Mouse (Mus musculus): ENCODE data around the gene Smarca4. TPM values are rescaled to one million over a fixed set of nuclear protein-coding genes. Genes with fewer than 3 reads are reported as not detected.

The Smarca4 gene
- polyA plus RNA-seq, 1 experiment from 2014 or later = 136 TPM

DNA sequence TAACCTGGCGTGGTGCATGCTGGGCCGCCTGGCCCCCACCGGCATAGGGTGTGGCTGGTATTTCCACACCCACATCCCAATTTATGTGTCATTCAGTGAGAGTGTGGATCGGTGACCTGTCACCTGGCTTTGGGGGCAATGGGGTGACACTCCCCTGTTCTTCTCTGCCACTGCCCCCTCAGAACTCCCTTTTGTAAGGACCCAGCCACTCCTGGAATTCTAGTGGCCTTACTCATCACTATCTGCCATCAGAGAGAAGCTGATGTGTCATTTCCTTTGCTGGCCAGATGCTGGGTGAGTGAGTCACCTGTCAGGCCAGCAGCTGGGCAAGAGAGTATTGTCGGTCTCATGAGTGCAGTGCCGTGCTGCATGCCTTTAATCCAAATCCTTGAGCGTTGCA, 113.3 kb downstream of the Smarca4 start:
- 91% methylated on average over 7 of the region's 7 CpGs for WGBS
- ATAC-seq (ENCODE audit: low FRiP score) = no peak

GRCm38 (mm10) chr9:21732288-21732687, 116.3 kb downstream of the Smarca4 start:
- DNase-seq (ENCODE audit: low spot score, missing footprints) = no peak
- Histone ChIP-seq H3K27ac (ENCODE audit: low read depth, low read length) (no peak overlapping the region), H3K36me3 (ENCODE audit: control insufficient read depth, insufficient read depth, low read length) (peaks cover 55% of the 10 kb centered on the region), H3K27me3 (ENCODE audit: control insufficient read depth, insufficient read depth, low read length) (no peaks in the 10 kb centered on the region), H3K4me1 (ENCODE audit: control insufficient read depth, insufficient read depth, low read length) (no peaks in the 10 kb centered on the region), H3K9me3 (ENCODE audit: control insufficient read depth, low read length) (no peaks in the 10 kb centered on the region), H3K4me2 (no peak overlapping the region), H3K9ac (ENCODE audit: low read length) (no peak overlapping the region), H3K4me3 (ENCODE audit: low read depth, low read length) (no peak overlapping the region)
- WGBS = 96% methylated on average over 9 of the region's 9 CpGs
- no peak for ATAC-seq (ENCODE audit: low FRiP score)

More for the DNA sequence above, 113.3 kb downstream of the Smarca4 start:
- no peak for DNase-seq (ENCODE audit: low spot score, missing footprints)
- no peak overlapping the region for H3K4me3 ChIP-seq (ENCODE audit: low read depth, low read length)
- no peak overlapping the region for H3K4me2 ChIP-seq
- no peak overlapping the region for H3K27ac ChIP-seq (ENCODE audit: low read depth, low read length)
- H3K4me1 ChIP-seq (ENCODE audit: control insufficient read depth, insufficient read depth, low read length) = peaks cover 17% of the 10 kb centered on the region
- H3K9ac ChIP-seq (ENCODE audit: low read length) = no peak overlapping the region
- H3K36me3 ChIP-seq (ENCODE audit: control insufficient read depth, insufficient read depth, low read length) = peaks cover 36% of the 10 kb centered on the region
- no peaks in the 10 kb centered on the region for H3K27me3 ChIP-seq (ENCODE audit: control insufficient read depth, insufficient read depth, low read length)
- H3K9me3 ChIP-seq (ENCODE audit: control insufficient read depth, low read length) = no peaks in the 10 kb centered on the region

- Histone ChIP-seq H3K36me3 (ENCODE audit: control insufficient read depth, insufficient read depth, low read length) (peaks cover 63% of the 10 kb centered on the region), H3K9ac (ENCODE audit: low read length) (no peak overlapping the region)
These were observed 117.5 kb downstream of the Smarca4 start for GRCm38 (mm10) chr9:21733446-21733845.

DNA sequence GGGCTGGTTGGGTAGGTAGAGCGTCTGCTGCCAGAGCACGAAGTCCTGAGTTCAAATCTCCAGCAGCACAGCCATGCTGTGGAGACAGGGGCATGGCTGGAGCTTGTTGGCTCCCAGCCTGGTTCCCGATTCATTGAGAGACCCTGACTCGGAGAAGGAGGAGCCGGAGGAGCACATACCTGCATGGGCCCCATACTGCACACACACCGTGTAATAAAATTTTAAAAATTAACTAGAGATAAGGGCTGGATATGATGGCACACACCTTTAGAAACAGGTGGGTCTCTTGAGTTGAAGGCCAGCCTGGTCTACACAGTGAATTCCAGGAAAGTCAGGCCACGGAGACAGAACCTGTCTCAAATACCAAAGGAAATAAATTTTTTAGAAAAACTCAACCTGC, 118.0 kb downstream of the Smarca4 start:
- no peaks in the 10 kb centered on the region for H3K9me3 ChIP-seq (ENCODE audit: control insufficient read depth, low read length)
- H3K36me3 ChIP-seq (ENCODE audit: control insufficient read depth, insufficient read depth, low read length) = peaks cover 68% of the 10 kb centered on the region
- no peaks in the 10 kb centered on the region for H3K4me1 ChIP-seq (ENCODE audit: control insufficient read depth, insufficient read depth, low read length)
- H3K27ac ChIP-seq (ENCODE audit: low read depth, low read length) = no peak overlapping the region
- H3K4me2 ChIP-seq = no peak overlapping the region
- ATAC-seq (ENCODE audit: low FRiP score) (no peak), DNase-seq (ENCODE audit: low spot score, missing footprints) (no peak)
- no peak overlapping the region for H3K4me3 ChIP-seq (ENCODE audit: low read depth, low read length)
- no peak overlapping the region for H3K9ac ChIP-seq (ENCODE audit: low read length)
- no peaks in the 10 kb centered on the region for H3K27me3 ChIP-seq (ENCODE audit: control insufficient read depth, insufficient read depth, low read length)
- WGBS = 91% methylated on average over 7 of the region's 7 CpGs

More at GRCm38 (mm10) chr9:21733446-21733845, 117.5 kb downstream of the Smarca4 start:
- Histone ChIP-seq H3K9me3 (ENCODE audit: control insufficient read depth, low read length) (no peaks in the 10 kb centered on the region), H3K27ac (ENCODE audit: low read depth, low read length) (no peak overlapping the region), H3K4me2 (no peak overlapping the region), H3K4me1 (ENCODE audit: control insufficient read depth, insufficient read depth, low read length) (no peaks in the 10 kb centered on the region), H3K4me3 (ENCODE audit: low read depth, low read length) (no peak overlapping the region), H3K27me3 (ENCODE audit: control insufficient read depth, insufficient read depth, low read length) (no peaks in the 10 kb centered on the region)
- WGBS = 82% methylated on average over 17 of the region's 17 CpGs
- ATAC-seq (ENCODE audit: low FRiP score) (no peak), DNase-seq (ENCODE audit: low spot score, missing footprints) (no peak)

- no peaks in the 10 kb centered on the region for H3K27me3 ChIP-seq (ENCODE audit: control insufficient read depth, insufficient read depth, low read length)
- ATAC-seq (ENCODE audit: low FRiP score) = no peak
- H3K27ac ChIP-seq (ENCODE audit: low read depth, low read length) = no peak overlapping the region
- WGBS = 97% methylated on average over 14 of the region's 14 CpGs
- DNase-seq (ENCODE audit: low spot score, missing footprints) = no peak
- no peak overlapping the region for H3K4me3 ChIP-seq (ENCODE audit: low read depth, low read length)
- no peak overlapping the region for H3K9ac ChIP-seq (ENCODE audit: low read length)
- H3K9me3 ChIP-seq (ENCODE audit: control insufficient read depth, low read length) = no peaks in the 10 kb centered on the region
- no peak overlapping the region for H3K4me2 ChIP-seq
- peaks cover 77% of the 10 kb centered on the region for H3K36me3 ChIP-seq (ENCODE audit: control insufficient read depth, insufficient read depth, low read length)
- no peaks in the 10 kb centered on the region for H3K4me1 ChIP-seq (ENCODE audit: control insufficient read depth, insufficient read depth, low read length)
These were observed 119.2 kb downstream of the Smarca4 start for GRCm38 (mm10) chr9:21735126-21735525.

DNA sequence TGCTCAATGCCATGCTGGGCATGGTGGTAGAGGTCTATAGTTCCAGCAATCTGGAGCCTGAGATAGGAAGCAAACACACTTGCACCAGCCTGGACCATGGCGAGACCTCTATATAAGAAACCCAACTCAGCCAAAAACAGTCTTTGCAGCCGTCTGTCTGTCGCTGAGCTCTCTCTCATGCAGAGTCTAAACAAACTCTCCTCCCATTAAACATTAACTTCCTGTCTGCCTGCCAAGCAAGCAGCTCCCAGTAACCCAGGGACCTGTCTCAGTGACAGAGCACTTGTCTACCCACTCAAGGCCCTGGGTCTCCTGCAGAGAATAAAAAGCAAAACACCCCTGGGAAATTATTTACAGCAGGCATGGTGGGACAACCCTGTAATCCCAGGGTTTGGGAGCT, 120.6 kb downstream of the Smarca4 start:
- Histone ChIP-seq H3K9me3 (ENCODE audit: control insufficient read depth, low read length) (no peaks in the 10 kb centered on the region), H3K4me1 (ENCODE audit: control insufficient read depth, insufficient read depth, low read length) (no peaks in the 10 kb centered on the region), H3K27ac (ENCODE audit: low read depth, low read length) (no peak overlapping the region), H3K4me3 (ENCODE audit: low read depth, low read length) (no peak overlapping the region), H3K27me3 (ENCODE audit: control insufficient read depth, insufficient read depth, low read length) (no peaks in the 10 kb centered on the region), H3K4me2 (no peak overlapping the region), H3K36me3 (ENCODE audit: control insufficient read depth, insufficient read depth, low read length) (peaks cover 78% of the 10 kb centered on the region), H3K9ac (ENCODE audit: low read length) (no peak overlapping the region)
- ATAC-seq (ENCODE audit: low FRiP score) = no peak
- 90% methylated on average over 3 of the region's 3 CpGs for WGBS
- DNase-seq (ENCODE audit: low spot score, missing footprints) = no peak

DNA sequence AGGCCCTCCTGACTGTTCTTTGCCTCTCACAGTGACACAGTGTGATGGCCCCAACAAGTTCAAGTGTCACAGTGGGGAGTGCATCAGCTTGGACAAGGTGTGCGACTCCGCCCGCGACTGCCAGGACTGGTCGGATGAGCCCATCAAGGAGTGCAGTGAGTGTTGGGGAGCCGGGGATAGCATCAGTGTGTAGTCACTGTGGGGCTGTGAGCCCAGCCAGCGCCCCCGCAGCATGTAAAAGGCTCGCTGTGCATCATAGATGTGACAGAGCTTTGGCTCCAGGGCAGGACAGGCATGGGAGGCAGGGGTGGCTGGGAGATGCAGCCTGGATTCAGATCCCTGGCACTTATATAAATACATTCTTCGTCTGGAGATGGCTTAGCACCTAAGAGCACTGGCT, 121.2 kb downstream of the Smarca4 start:
- DNase-seq (ENCODE audit: low spot score, missing footprints) = no peak
- no peak overlapping the region for H3K4me3 ChIP-seq (ENCODE audit: low read depth, low read length)
- H3K27ac ChIP-seq (ENCODE audit: low read depth, low read length) = no peak overlapping the region
- H3K27me3 ChIP-seq (ENCODE audit: control insufficient read depth, insufficient read depth, low read length) = no peaks in the 10 kb centered on the region
- no peaks in the 10 kb centered on the region for H3K9me3 ChIP-seq (ENCODE audit: control insufficient read depth, low read length)
- no peak overlapping the region for H3K4me2 ChIP-seq
- no peak overlapping the region for H3K9ac ChIP-seq (ENCODE audit: low read length)
- peaks cover 81% of the 10 kb centered on the region for H3K36me3 ChIP-seq (ENCODE audit: control insufficient read depth, insufficient read depth, low read length)
- 93% methylated on average over 10 of the region's 10 CpGs for WGBS
- no peak for ATAC-seq (ENCODE audit: low FRiP score)
- no peaks in the 10 kb centered on the region for H3K4me1 ChIP-seq (ENCODE audit: control insufficient read depth, insufficient read depth, low read length)

DNA sequence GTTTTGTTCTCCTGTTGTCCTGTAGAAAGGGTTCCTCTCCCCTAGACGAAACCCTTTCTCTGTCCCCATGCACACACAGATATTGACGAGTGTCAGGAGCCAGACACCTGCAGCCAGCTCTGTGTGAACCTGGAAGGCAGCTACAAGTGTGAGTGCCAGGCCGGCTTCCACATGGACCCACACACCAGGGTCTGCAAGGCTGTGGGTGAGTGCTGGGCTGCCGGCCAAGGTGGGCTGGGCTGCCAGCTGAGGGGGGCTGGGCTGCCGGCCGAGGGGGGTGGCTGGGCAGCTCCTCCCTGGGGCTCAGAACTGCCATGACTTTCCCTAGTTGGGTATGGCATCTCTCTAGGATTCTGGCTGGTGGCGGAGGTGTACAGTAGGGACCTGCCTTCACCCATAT, 122.8 kb downstream of the Smarca4 start:
- no peak for ATAC-seq (ENCODE audit: low FRiP score)
- 96% methylated on average over 7 of the region's 7 CpGs for WGBS
- Histone ChIP-seq H3K27me3 (ENCODE audit: control insufficient read depth, insufficient read depth, low read length) (no peaks in the 10 kb centered on the region), H3K4me2 (no peak overlapping the region), H3K4me1 (ENCODE audit: control insufficient read depth, insufficient read depth, low read length) (no peaks in the 10 kb centered on the region), H3K9me3 (ENCODE audit: control insufficient read depth, low read length) (no peaks in the 10 kb centered on the region), H3K27ac (ENCODE audit: low read depth, low read length) (no peak overlapping the region), H3K36me3 (ENCODE audit: control insufficient read depth, insufficient read depth, low read length) (peaks cover 76% of the 10 kb centered on the region), H3K4me3 (ENCODE audit: low read depth, low read length) (no peak overlapping the region), H3K9ac (ENCODE audit: low read length) (no peak overlapping the region)
- no peak for DNase-seq (ENCODE audit: low spot score, missing footprints)

- H3K4me3 ChIP-seq (ENCODE audit: low read depth, low read length) = no peak overlapping the region
- H3K4me2 ChIP-seq = no peak overlapping the region
- no peak overlapping the region for H3K9ac ChIP-seq (ENCODE audit: low read length)
- ATAC-seq (ENCODE audit: low FRiP score) (no peak), DNase-seq (ENCODE audit: low spot score, missing footprints) (no peak)
- H3K27me3 ChIP-seq (ENCODE audit: control insufficient read depth, insufficient read depth, low read length) = no peaks in the 10 kb centered on the region
- H3K36me3 ChIP-seq (ENCODE audit: control insufficient read depth, insufficient read depth, low read length) = peaks cover 72% of the 10 kb centered on the region
- H3K4me1 ChIP-seq (ENCODE audit: control insufficient read depth, insufficient read depth, low read length) = no peaks in the 10 kb centered on the region
- 96% methylated on average over 14 of the region's 14 CpGs for WGBS
- no peak overlapping the region for H3K27ac ChIP-seq (ENCODE audit: low read depth, low read length)
- H3K9me3 ChIP-seq (ENCODE audit: control insufficient read depth, low read length) = no peaks in the 10 kb centered on the region
These were observed 124.5 kb downstream of the Smarca4 start for GRCm38 (mm10) chr9:21740427-21740826.

- 95% methylated on average over 11 of the region's 11 CpGs for WGBS
- Histone ChIP-seq H3K4me3 (ENCODE audit: low read depth, low read length) (no peak overlapping the region), H3K36me3 (ENCODE audit: control insufficient read depth, insufficient read depth, low read length) (peaks cover 73% of the 10 kb centered on the region), H3K27ac (ENCODE audit: low read depth, low read length) (no peak overlapping the region), H3K9me3 (ENCODE audit: control insufficient read depth, low read length) (no peaks in the 10 kb centered on the region), H3K4me1 (ENCODE audit: control insufficient read depth, insufficient read depth, low read length) (no peaks in the 10 kb centered on the region), H3K4me2 (no peak overlapping the region), H3K27me3 (ENCODE audit: control insufficient read depth, insufficient read depth, low read length) (no peaks in the 10 kb centered on the region), H3K9ac (ENCODE audit: low read length) (no peak overlapping the region)
- ATAC-seq (ENCODE audit: low FRiP score) (no peak), DNase-seq (ENCODE audit: low spot score, missing footprints) (no peak)
These were observed 125.5 kb downstream of the Smarca4 start for GRCm38 (mm10) chr9:21741514-21741913.

Measured in midbrain, embryonic 11.5 days (tissue).